Mouse (Mus musculus) left cerebral cortex, adult 2 months (tissue): ENCODE data around the gene Stk11. TPM values are rescaled to one million over a fixed set of nuclear protein-coding genes. Genes with fewer than 3 reads are reported as not detected.
A peak's percentile ranks its signal among the peaks of the same experiment; 100 is the strongest.

Source experiments
- DNase-seq, 2 experiments: peaks; one replicate each; pipeline ENCODE4 v3.0.0; 2021 to 2022; ENCODE audit warnings: low spot score in 2 of 2, mixed read lengths in 1 of 2; ENCODE audit errors: extremely low spot score in 1 of 2
- H3K27ac ChIP-seq: fragments of 200-600 bp; 2 replicates; pipeline ENCODE4 v1.8.1; 2022
- H3K4me3 ChIP-seq: fragments of 200-600 bp; 2 replicates; pipeline ENCODE4 v1.8.1; 2022
- CTCF ChIP-seq: fragments of 200-600 bp; IDR thresholded peaks from 2 replicates; pipeline ENCODE4 v1.8.1; 2022; ENCODE audit warnings: antibody characterized with exemption, mild to moderate bottlenecking, moderate library complexity
- intact Hi-C: fragments of 180-260 bp; cut with DNase I; formaldehyde crosslinking; loops from one replicate; pipeline ENCODE4 v1.15.1; 2025
- total RNA-seq, 2 experiments: library from RNA; stranded (reverse); gene quantifications; 2 replicates each; pipeline ENCODE4 v1.2.3; 2021

Gene Stk11
- total RNA-seq, 2 experiments from 2014 or later, result 102 to 106 TPM

GRCm38 (mm10) chr10:80149291-80150225 lies 34.0 kb downstream of the Stk11 start:
- intact Hi-C loops, result loop anchor here (1.0 kb wide), 1 partner anchor 16 kb away; the partner anchor contains the start of gene Cirbp
- DNase-seq, result peak; percentile 95 to 98
- Histone ChIP-seq H3K27ac (peak overlapping the region; percentile 100), H3K4me3 (peak overlapping the region; percentile 95)
- no peak for TF ChIP-seq CTCF

- intact Hi-C loops, result no loop called here
- peak overlapping the region; percentile 97 for H3K27ac ChIP-seq
- peak; percentile 60 for DNase-seq
- TF ChIP-seq CTCF, result no peak
- peak overlapping the region; percentile 95 for H3K4me3 ChIP-seq
Measured at GRCm38 (mm10) chr10:80150226-80151210, 34.9 kb downstream of the Stk11 start.

- DNase-seq, result peak in 1 of 2 experiments; percentile 72
- no peak for TF ChIP-seq CTCF
- H3K4me3 ChIP-seq, result peak overlapping the region; percentile 95
- intact Hi-C loops, result no loop called here
- H3K27ac ChIP-seq, result peak overlapping the region; percentile 97
Measured at GRCm38 (mm10) chr10:80151211-80152034, 35.8 kb downstream of the Stk11 start.

DNA sequence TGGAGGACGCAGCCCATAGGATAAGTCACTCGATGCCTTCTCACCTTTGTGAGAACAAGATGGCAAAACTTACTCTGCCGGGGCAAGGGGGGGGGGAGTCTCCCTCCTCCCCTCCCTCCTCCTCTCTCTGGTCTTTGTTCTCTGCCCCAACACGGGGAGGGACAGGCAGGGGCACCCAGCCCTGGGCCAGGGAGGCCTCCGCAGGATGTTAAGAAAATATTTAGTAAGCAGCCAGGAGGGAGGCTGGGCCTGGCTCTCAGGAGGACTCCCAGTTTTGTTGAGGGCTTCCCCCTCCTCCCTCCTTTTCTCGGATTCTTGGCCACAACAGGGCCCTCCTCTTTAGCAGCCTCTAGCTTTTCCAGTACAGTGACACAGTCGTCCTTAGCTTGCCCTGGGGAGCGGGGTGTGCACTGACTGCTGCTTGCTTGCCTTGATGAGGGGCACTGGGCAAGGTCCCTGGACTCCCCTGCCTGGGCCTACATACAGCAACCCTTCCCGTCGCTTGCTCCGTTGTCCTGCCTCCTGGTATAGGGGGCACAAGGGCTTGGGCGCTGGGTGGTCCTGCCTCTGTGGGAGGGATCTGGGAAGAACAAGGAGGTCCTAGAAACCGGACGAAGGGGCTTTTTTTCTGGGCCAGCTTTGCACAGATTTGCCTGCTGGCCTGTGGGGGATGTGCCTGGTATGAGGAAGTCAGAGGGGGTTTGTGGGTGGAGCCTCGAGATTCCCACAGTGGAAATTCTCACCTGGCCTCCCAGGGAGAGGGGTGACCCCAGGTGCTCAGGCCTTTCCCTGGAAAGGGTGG lies 36.7 kb downstream of the Stk11 start:
- peak in 1 of 2 experiments; percentile 28 for DNase-seq
- no peak for TF ChIP-seq CTCF
- H3K27ac ChIP-seq, result peak overlapping the region; percentile 97
- peak overlapping the region; percentile 95 for H3K4me3 ChIP-seq
- intact Hi-C loops, result no loop called here

DNA sequence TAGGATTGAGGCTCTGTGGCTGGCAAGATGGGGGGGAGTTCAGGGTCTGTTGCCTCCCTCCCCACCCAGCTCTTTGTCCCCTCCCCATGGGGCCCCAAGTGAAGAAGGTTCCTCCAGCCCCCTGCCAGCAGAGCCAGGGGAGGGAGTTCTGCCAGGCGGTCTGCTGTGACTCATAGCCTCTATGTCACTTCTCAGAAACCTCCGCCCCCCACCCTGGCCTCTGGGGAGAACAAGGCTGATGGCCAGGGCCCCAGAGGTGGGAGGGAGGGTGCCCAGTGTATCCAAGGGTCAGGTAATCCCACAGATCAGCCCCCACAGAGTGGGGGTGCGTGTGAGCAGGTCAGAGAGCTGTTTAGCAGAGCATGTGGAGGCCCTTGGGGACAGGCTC lies 37.3 kb downstream of the Stk11 start:
- intact Hi-C loops, result no loop called here
- no peak for DNase-seq
- H3K4me3 ChIP-seq, result peak overlapping the region; percentile 95
- TF ChIP-seq CTCF, result no peak
- H3K27ac ChIP-seq, result peak overlapping the region; percentile 97

GRCm38 (mm10) chr10:80153713-80154112 lies 38.1 kb downstream of the Stk11 start:
- intact Hi-C loops, result no loop called here
- no peak for TF ChIP-seq CTCF
- H3K4me3 ChIP-seq, result peak overlapping the region; percentile 95; the same call in 1 of the 2 replicates
- H3K27ac ChIP-seq, result peak overlapping the region; percentile 97
- DNase-seq, result no peak

DNA sequence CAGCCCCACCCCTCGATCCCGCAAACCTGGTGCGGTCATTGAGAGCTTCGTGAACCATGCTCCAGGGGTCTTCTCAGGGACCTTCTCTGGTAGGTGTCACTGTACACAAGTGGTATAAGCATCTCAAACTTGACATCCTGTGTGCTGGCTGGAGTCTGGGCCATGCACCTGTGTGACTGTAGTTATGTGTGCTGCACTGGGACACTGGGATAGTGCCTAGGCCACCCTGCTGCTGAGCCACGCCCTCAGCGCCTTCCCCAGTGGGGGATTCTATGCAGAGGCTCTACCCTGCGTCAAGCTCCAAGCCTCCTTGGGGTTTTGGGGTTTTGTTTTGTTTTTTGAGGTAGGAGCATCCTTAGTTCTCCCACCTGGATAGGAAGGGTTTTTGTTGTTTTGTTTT lies 38.8 kb downstream of the Stk11 start:
- Histone ChIP-seq H3K27ac (peak overlapping the region; percentile 97; the same call in 1 of the 2 replicates), H3K4me3 (no peak overlapping the region)
- intact Hi-C loops, result no loop called here
- TF ChIP-seq CTCF, result no peak
- no peak for DNase-seq

GRCm38 (mm10) chr10:80155277-80155676 lies 39.7 kb downstream of the Stk11 start:
- DNase-seq, result no peak
- peak overlapping the region; percentile 97; the same call in 1 of the 2 replicates for H3K27ac ChIP-seq
- no peak for TF ChIP-seq CTCF
- H3K4me3 ChIP-seq, result no peak overlapping the region
- intact Hi-C loops, result no loop called here

GRCm38 (mm10) chr10:80156002-80156751 lies 40.6 kb downstream of the Stk11 start:
- Histone ChIP-seq H3K27ac (peak overlapping the region; percentile 97), H3K4me3 (no peak overlapping the region; the same call in 1 of the 2 replicates)
- DNase-seq, result no peak
- intact Hi-C loops, result no loop called here
- no peak for TF ChIP-seq CTCF

GRCm38 (mm10) chr10:80156752-80157053 lies 41.1 kb downstream of the Stk11 start:
- H3K4me3 ChIP-seq, result no peak overlapping the region; the same call in 1 of the 2 replicates
- DNase-seq, result no peak
- H3K27ac ChIP-seq, result peak overlapping the region; percentile 97
- intact Hi-C loops, result no loop called here
- TF ChIP-seq CTCF, result no peak
